Mouse (Mus musculus) heart, postnatal 36 days (tissue): Measurements from ENCODE around the gene Ano7. TPM values are rescaled to one million over a fixed set of nuclear protein-coding genes. Genes with fewer than 3 reads are reported as not detected.
"Not testable (repeated sequence)": the region's sequence is repeated elsewhere in the genome, so short reads cannot be mapped to it uniquely, and the experiment has no call there.

ENCODE experiments used
- DNase-seq, 2 experiments: peaks; one replicate each; pipeline ENCODE4 v3.0.0; 2021 to 2022
- intact Hi-C: fragments of 180-260 bp; cut with DNase I; formaldehyde crosslinking; loops from one replicate; pipeline ENCODE4 v1.15.1; 2025
- microRNA-seq, 2 experiments: library from miRNA; unstranded; fragments of <30 nt; microRNA quantifications; one replicate each; pipeline ENCODE4 v1.2.0; 2021; ENCODE audit warnings: borderline number of aligned reads in 2 of 2
- total RNA-seq, 2 experiments: library from RNA; stranded (reverse); gene quantifications; 2 replicates each; pipeline ENCODE4 v1.2.3; 2021

Ano7 gene
- total RNA-seq, 2 experiments from 2014 or later: not detected

GRCm38 (mm10) chr1:93445111-93445821, 71.5 kb downstream of the Ano7 start:
- intact Hi-C loops: loop anchor here (1.0 kb wide), 1 partner anchor 33 kb away; the partner anchor contains the start of gene Hdlbp
- peak; percentile 86 to 87 for DNase-seq

GRCm38 (mm10) chr1:93445822-93446162, 72.1 kb downstream of the Ano7 start:
- intact Hi-C loops: loop anchor here (1.0 kb wide), 1 partner anchor 33 kb away; the partner anchor contains the start of gene Hdlbp
- no peak for DNase-seq

- intact Hi-C loops, DNase-seq: not testable (repeated sequence)
Measured at GRCm38 (mm10) chr1:93450118-93450517, 76.4 kb downstream of the Ano7 start.

- intact Hi-C loops: no loop called here
- DNase-seq: no peak
Measured at GRCm38 (mm10) chr1:93453721-93454255, 80.1 kb downstream of the Ano7 start.

Small RNA genes lying within 50 kb of the gene (microRNA-seq; reads per million reads assigned to microRNA genes)
- gene Mir6345 (0 reads per million in 2 experiments), gene Mir6902 (0 reads per million in 2 experiments)

Other genes with a start within 250 kb of the Ano7 start
- not detected for gene Agxt, start 238.7 kb upstream of the Ano7 start, total RNA-seq
- gene 2310007B03Rik, start 213.0 kb upstream of the Ano7 start, total RNA-seq: not detected
- gene Crocc2, start 205.2 kb upstream of the Ano7 start, total RNA-seq: not detected
- 10 to 100 TPM in 1 of 2 experiments, 1 to 10 TPM in 1; 9.6 to 12.8 TPM for gene Sned1, start 138.1 kb upstream of the Ano7 start, total RNA-seq
- 10 to 100 TPM; 14.5 TPM for gene Mterf4, start 68.0 kb upstream of the Ano7 start, total RNA-seq
- 10 to 100 TPM; 29.1 to 31.3 TPM for gene Ppp1r7, start 31.1 kb upstream of the Ano7 start, total RNA-seq
- gene Pask, start 30.4 kb upstream of the Ano7 start, total RNA-seq: under 1 TPM; 0.28 to 0.46 TPM
- 100 to 1,000 TPM; 568 to 579 TPM for gene Hdlbp, start 104.9 kb downstream of the Ano7 start, total RNA-seq
- gene Farp2, start 138.1 kb downstream of the Ano7 start, total RNA-seq: 10 to 100 TPM; 19.5 to 20.2 TPM